Mouse (Mus musculus) hindbrain, embryonic 10.5 days (tissue): ENCODE data around the gene Zscan10. TPM values are rescaled to one million over a fixed set of nuclear protein-coding genes. Genes with fewer than 3 reads are reported as not detected.

Experiments used
- DNase-seq: peaks from one replicate; pipeline ENCODE4 v3.0.0-alpha.2; 2017; ENCODE audit warnings: low spot score
- H3K27ac ChIP-seq: fragments of 300-500 bp; sonication (generic); 2 replicates; pipeline ENCODE4 v1.5.1; 2016; ENCODE audit warnings: mild to moderate bottlenecking, moderate library complexity
- H3K27me3 ChIP-seq: fragments of 300-500 bp; sonication (generic); 2 replicates; pipeline ENCODE4 v1.6.1; 2016; ENCODE audit warnings: mild to moderate bottlenecking; ENCODE audit not compliant: poor library complexity, insufficient read depth, severe bottlenecking
- H3K36me3 ChIP-seq: fragments of 300-500 bp; sonication (generic); 2 replicates; pipeline ENCODE4 v1.6.1; 2016; ENCODE audit warnings: mild to moderate bottlenecking, moderate library complexity
- H3K4me1 ChIP-seq: fragments of 300-500 bp; sonication (generic); replicated peaks from 2 replicates; pipeline ENCODE4 v1.6.1; 2016; ENCODE audit warnings: mild to moderate bottlenecking
- H3K4me3 ChIP-seq: fragments of 300-500 bp; sonication (generic); 2 replicates; pipeline ENCODE4 v1.5.1; 2016; ENCODE audit warnings: mild to moderate bottlenecking, moderate library complexity
- H3K9me3 ChIP-seq: fragments of 300-500 bp; sonication (generic); 2 replicates; pipeline ENCODE4 v1.6.1; 2016; ENCODE audit warnings: mild to moderate bottlenecking, moderate library complexity
- WGBS: fragments of 180-500 bp; shearing (Covaris S2); methylation state at CpG from one replicate; pipeline ENCODE4 v1.1.7; 2016; 5-methylcytosine and 5-hydroxymethylcytosine counted together
- polyA plus RNA-seq: library from polyadenylated mRNA; unstranded; fragments of >200 nt; fragmentation: Nextera tagmentation; extraction: Ambion mirVana; gene quantifications from 2 replicates; pipeline ENCODE4 v1.2.1, GENCODE M21; 2016

Zscan10 gene
- polyA plus RNA-seq, 1 experiment from 2014 or later = 0.94 TPM

GRCm38 (mm10) chr17:23598582-23599552 lies 1.8 kb upstream of the Zscan10 start, which contains the start of gene Zfp13:
Gene Zfp13, minus strand, starts transcription at chr17:23599487.
- peak; percentile 91 for DNase-seq
- WGBS = 10% methylated on average over 31 of the region's 31 CpGs
- H3K27ac ChIP-seq = peak within 1 kb of the TSS; percentile 91
- peaks cover 34% of the 10 kb centered on the region for H3K4me1 ChIP-seq
- H3K36me3 ChIP-seq = no peaks in the 10 kb centered on the region
- peaks cover 12% of the 10 kb centered on the region; the same call in 1 of the 2 replicates for H3K27me3 ChIP-seq
- H3K4me3 ChIP-seq = peak within 1 kb of the TSS; percentile 55
- no peaks in the 10 kb centered on the region for H3K9me3 ChIP-seq

GRCm38 (mm10) chr17:23599605-23600063 lies 1.0 kb upstream of the Zscan10 start:
- WGBS = 36% methylated on average over 7 of the region's 7 CpGs
- DNase-seq = no peak
- Histone ChIP-seq H3K4me3 (peak overlapping the region; percentile 55), H3K27me3 (peaks cover 12% of the 10 kb centered on the region; the same call in 1 of the 2 replicates), H3K9me3 (no peaks in the 10 kb centered on the region), H3K36me3 (no peaks in the 10 kb centered on the region), H3K4me1 (peaks cover 34% of the 10 kb centered on the region), H3K27ac (peak overlapping the region; percentile 91)

DNA sequence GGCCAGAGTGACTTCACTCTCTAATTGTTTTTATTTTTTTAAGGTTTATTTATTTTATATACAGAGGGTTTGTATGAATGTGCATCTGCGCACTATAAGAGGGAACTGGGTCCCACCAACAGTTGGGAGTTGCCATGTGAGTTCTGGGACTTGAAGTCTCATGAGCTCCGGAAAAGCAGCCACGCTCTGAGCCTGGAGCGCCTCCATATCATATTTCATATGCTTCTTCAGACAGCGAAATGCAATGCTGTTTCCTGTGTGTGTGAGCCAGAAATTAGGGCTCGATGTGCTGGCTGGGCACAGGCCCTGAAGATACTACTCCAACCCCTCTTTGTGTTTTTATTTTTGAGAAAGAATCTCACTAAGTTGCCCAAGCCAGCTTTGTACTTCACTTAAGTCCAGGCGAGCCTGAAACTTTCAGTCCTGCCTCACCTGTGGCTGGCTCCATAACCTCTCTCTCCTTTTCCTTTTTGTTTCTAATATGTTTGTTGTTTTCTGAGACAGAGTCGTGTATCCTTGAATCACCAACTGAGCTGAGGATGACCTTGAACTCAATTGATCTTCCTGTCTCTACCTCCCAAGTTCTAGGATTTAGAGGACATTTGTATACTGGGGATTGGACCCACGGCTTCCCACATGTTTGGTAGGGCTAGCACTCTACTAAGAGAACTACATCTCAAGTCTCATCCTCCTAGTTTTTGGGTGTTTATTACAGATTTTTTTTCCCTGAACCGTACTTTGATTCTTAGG lies 1.4 kb downstream of the Zscan10 start:
- no peak for DNase-seq
- Histone ChIP-seq H3K4me1 (peaks cover 34% of the 10 kb centered on the region), H3K36me3 (no peaks in the 10 kb centered on the region), H3K4me3 (no peak overlapping the region), H3K27me3 (peaks cover 12% of the 10 kb centered on the region; the same call in 1 of the 2 replicates), H3K27ac (no peak overlapping the region), H3K9me3 (no peaks in the 10 kb centered on the region)
- WGBS = 41% methylated on average over 10 of the region's 10 CpGs

- H3K4me1 ChIP-seq = peaks cover 34% of the 10 kb centered on the region
- H3K36me3 ChIP-seq = no peaks in the 10 kb centered on the region
- 19% methylated on average over 8 of the region's 8 CpGs for WGBS
- H3K9me3 ChIP-seq = no peaks in the 10 kb centered on the region
- peaks cover 12% of the 10 kb centered on the region; the same call in 1 of the 2 replicates for H3K27me3 ChIP-seq
- DNase-seq = no peak
- no peak overlapping the region for H3K27ac ChIP-seq
- H3K4me3 ChIP-seq = no peak overlapping the region
Measured at GRCm38 (mm10) chr17:23603077-23603476, 2.4 kb downstream of the Zscan10 start.

DNA sequence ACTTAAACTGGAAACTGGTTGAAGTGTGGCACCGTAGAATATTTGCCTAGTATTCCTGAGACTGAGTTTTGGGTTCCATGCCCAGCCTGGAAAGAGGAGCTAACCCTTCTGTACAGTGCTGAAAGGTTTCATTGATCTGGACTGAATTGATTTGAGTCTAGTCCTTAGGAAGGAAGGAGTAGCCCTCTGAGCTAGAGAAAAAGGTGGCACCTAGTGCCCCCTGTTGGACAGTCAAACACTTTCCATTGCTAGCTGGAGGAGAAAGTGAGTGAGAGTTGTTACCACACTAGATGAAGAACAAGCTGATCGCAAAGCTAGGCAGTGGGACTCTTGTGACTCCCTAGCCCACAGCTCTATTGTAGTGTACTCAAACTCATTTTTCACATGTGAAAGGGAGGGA lies 2.9 kb downstream of the Zscan10 start:
- Histone ChIP-seq H3K27ac (no peak overlapping the region), H3K9me3 (no peaks in the 10 kb centered on the region), H3K4me3 (no peak overlapping the region), H3K4me1 (peaks cover 31% of the 10 kb centered on the region), H3K36me3 (no peaks in the 10 kb centered on the region), H3K27me3 (peaks cover 12% of the 10 kb centered on the region; the same call in 1 of the 2 replicates)
- 59% methylated on average over 2 of the region's 2 CpGs for WGBS
- DNase-seq = peak; percentile 38

GRCm38 (mm10) chr17:23604394-23604793 lies 3.7 kb downstream of the Zscan10 start:
- no peak overlapping the region for H3K4me3 ChIP-seq
- H3K27me3 ChIP-seq = peaks cover 12% of the 10 kb centered on the region; the same call in 1 of the 2 replicates
- peaks cover 22% of the 10 kb centered on the region for H3K4me1 ChIP-seq
- no peaks in the 10 kb centered on the region for H3K9me3 ChIP-seq
- WGBS = 82% methylated on average over 7 of the region's 7 CpGs
- no peak for DNase-seq
- H3K27ac ChIP-seq = no peak overlapping the region
- no peaks in the 10 kb centered on the region for H3K36me3 ChIP-seq

DNA sequence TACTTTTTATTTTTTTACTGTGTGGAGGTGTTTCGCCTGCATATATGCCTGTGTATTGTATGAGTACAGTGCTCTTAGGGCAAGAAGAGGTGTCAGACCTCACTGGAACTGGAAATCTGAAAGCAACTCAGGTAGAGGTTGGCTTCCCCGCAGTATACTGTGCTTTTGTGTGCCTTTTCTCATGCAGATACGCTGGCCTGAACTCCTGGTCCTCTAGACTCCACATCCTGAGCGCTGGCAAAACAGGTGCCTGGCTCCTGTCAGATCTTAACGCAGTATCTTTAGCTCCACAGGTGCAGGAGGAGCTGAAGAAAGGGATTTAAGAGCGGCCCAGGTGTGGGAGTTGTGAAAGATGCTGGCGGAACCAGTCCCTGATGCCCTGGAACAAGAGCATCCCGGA lies 4.6 kb downstream of the Zscan10 start:
- H3K36me3 ChIP-seq = no peaks in the 10 kb centered on the region
- no peak for DNase-seq
- peaks cover 12% of the 10 kb centered on the region; the same call in 1 of the 2 replicates for H3K27me3 ChIP-seq
- H3K4me1 ChIP-seq = peaks cover 15% of the 10 kb centered on the region
- 86% methylated on average over 8 of the region's 8 CpGs for WGBS
- H3K9me3 ChIP-seq = no peaks in the 10 kb centered on the region
- no peak overlapping the region for H3K4me3 ChIP-seq
- H3K27ac ChIP-seq = no peak overlapping the region

GRCm38 (mm10) chr17:23609612-23610011 lies 9.0 kb downstream of the Zscan10 start:
- WGBS = 95% methylated on average over 24 of the region's 24 CpGs
- no peak overlapping the region for H3K27ac ChIP-seq
- H3K4me1 ChIP-seq = no peaks in the 10 kb centered on the region
- H3K36me3 ChIP-seq = no peaks in the 10 kb centered on the region
- no peaks in the 10 kb centered on the region for H3K27me3 ChIP-seq
- no peak for DNase-seq
- no peaks in the 10 kb centered on the region for H3K9me3 ChIP-seq
- no peak overlapping the region for H3K4me3 ChIP-seq

GRCm38 (mm10) chr17:23610361-23610800 lies 9.7 kb downstream of the Zscan10 start:
- H3K27ac ChIP-seq = no peak overlapping the region
- H3K9me3 ChIP-seq = no peaks in the 10 kb centered on the region
- no peak overlapping the region for H3K4me3 ChIP-seq
- H3K27me3 ChIP-seq = no peaks in the 10 kb centered on the region
- no peaks in the 10 kb centered on the region for H3K36me3 ChIP-seq
- DNase-seq = peak; percentile 38
- WGBS = 89% methylated on average over 28 of the region's 28 CpGs
- H3K4me1 ChIP-seq = no peaks in the 10 kb centered on the region

DNA sequence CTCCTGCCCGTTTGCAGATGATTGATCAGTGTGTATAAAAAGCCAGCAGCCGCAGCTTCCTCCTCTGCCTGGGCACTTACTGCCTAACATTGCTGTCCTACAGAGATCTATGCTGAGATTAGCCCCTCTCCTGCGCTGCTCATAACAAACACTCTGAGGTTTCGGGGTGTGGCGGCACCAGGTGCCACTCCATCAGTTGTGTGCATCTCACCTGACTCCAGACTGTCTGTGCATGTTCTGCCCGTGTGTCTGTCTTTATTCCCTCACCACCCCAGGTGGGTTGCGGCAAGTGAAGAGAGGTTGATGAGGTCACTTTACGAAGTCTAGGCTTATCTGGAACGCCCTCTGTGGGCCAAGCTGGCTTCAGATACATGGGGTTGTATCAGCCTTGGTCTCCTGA lies 16.4 kb downstream of the Zscan10 start:
- DNase-seq = no peak
- Histone ChIP-seq H3K4me3 (no peak overlapping the region), H3K27ac (no peak overlapping the region), H3K4me1 (no peaks in the 10 kb centered on the region), H3K27me3 (peaks cover 3% of the 10 kb centered on the region; the same call in 1 of the 2 replicates), H3K9me3 (no peaks in the 10 kb centered on the region), H3K36me3 (no peaks in the 10 kb centered on the region)
- WGBS = 63% methylated on average over 9 of the region's 9 CpGs

- Histone ChIP-seq H3K4me1 (no peaks in the 10 kb centered on the region), H3K27me3 (peaks cover 3% of the 10 kb centered on the region; the same call in 1 of the 2 replicates), H3K4me3 (no peak overlapping the region), H3K9me3 (no peaks in the 10 kb centered on the region), H3K27ac (no peak overlapping the region), H3K36me3 (no peaks in the 10 kb centered on the region)
- no peak for DNase-seq
- WGBS = 87% methylated on average over 7 of the region's 7 CpGs
Measured at GRCm38 (mm10) chr17:23620351-23620750, 19.7 kb downstream of the Zscan10 start.

DNA sequence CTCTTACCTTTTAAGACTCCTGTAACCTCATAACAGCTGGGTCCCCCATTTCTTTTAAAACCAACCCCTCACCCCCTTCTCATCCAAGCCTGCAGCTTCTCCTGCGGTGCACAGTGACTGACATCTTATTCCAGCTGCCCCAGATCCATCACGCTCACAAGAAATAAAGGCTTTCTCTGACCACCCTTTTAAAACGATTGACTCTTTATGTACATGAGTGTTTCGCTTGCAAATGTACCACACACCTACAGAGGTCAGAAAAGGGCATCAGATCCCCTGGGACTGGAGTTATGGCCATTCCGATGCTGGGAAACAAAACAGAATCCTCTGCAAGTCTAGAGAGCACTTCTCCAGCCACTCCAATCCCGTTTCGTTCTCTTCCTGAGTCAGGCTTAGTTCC lies 27.2 kb downstream of the Zscan10 start:
- no peaks in the 10 kb centered on the region for H3K9me3 ChIP-seq
- peaks cover 14% of the 10 kb centered on the region for H3K4me1 ChIP-seq
- WGBS = 42% methylated on average over 7 of the region's 7 CpGs
- H3K27me3 ChIP-seq = no peaks in the 10 kb centered on the region; the same call in 1 of the 2 replicates
- no peak for DNase-seq
- H3K4me3 ChIP-seq = no peak overlapping the region
- H3K36me3 ChIP-seq = no peaks in the 10 kb centered on the region
- no peak overlapping the region for H3K27ac ChIP-seq
